Mouse (Mus musculus): ENCODE results near the gene Ttf2. TPM values are rescaled to one million over a fixed set of nuclear protein-coding genes. Genes with fewer than 3 reads are reported as not detected.

Ttf2 gene
- polyA plus RNA-seq, 1 experiment from 2014 or later, result 24.2 TPM

- H3K4me1 ChIP-seq (ENCODE audit: control insufficient read depth, insufficient read depth, low read length), result no peaks in the 10 kb centered on the region
- H3K27me3 ChIP-seq (ENCODE audit: control insufficient read depth, insufficient read depth, low read length), result no peaks in the 10 kb centered on the region
- H3K9me3 ChIP-seq (ENCODE audit: control insufficient read depth, low read length), result no peaks in the 10 kb centered on the region
- no peak overlapping the region for H3K9ac ChIP-seq (ENCODE audit: low read depth, low read length)
- H3K36me3 ChIP-seq (ENCODE audit: control insufficient read depth, insufficient read depth, low read length), result no peaks in the 10 kb centered on the region
- H3K27ac ChIP-seq (ENCODE audit: low read depth, low read length), result no peak overlapping the region
- no peak overlapping the region for H3K4me3 ChIP-seq (ENCODE audit: low read length)
- WGBS, result 96% methylated on average over 4 of the region's 4 CpGs
- ATAC-seq (ENCODE audit: low FRiP score, low TSS enrichment), result no peak
- H3K4me2 ChIP-seq (replicated peaks; ENCODE audit: low read depth, low read length), result no peak overlapping the region
These were observed 41.2 kb upstream of the Ttf2 start for GRCm38 (mm10) chr3:101010589-101011202.

- Histone ChIP-seq H3K27ac (ENCODE audit: low read depth, low read length) (no peak overlapping the region), H3K36me3 (ENCODE audit: control insufficient read depth, insufficient read depth, low read length) (no peaks in the 10 kb centered on the region), H3K4me3 (ENCODE audit: low read length) (no peak overlapping the region), H3K27me3 (ENCODE audit: control insufficient read depth, insufficient read depth, low read length) (no peaks in the 10 kb centered on the region), H3K4me1 (ENCODE audit: control insufficient read depth, insufficient read depth, low read length) (no peaks in the 10 kb centered on the region), H3K9ac (ENCODE audit: low read depth, low read length) (no peak overlapping the region), H3K4me2 (replicated peaks; ENCODE audit: low read depth, low read length) (no peak overlapping the region), H3K9me3 (ENCODE audit: control insufficient read depth, low read length) (no peaks in the 10 kb centered on the region)
- no peak for ATAC-seq (ENCODE audit: low FRiP score, low TSS enrichment)
- 56% methylated on average over 5 of the region's 5 CpGs for WGBS
These were observed 37.8 kb upstream of the Ttf2 start for GRCm38 (mm10) chr3:101007112-101007782.

- no peak overlapping the region for H3K4me3 ChIP-seq (ENCODE audit: low read length)
- H3K36me3 ChIP-seq (ENCODE audit: control insufficient read depth, insufficient read depth, low read length), result no peaks in the 10 kb centered on the region
- ATAC-seq (ENCODE audit: low FRiP score, low TSS enrichment), result no peak
- no peak overlapping the region for H3K4me2 ChIP-seq (replicated peaks; ENCODE audit: low read depth, low read length)
- H3K9me3 ChIP-seq (ENCODE audit: control insufficient read depth, low read length), result no peaks in the 10 kb centered on the region
- no peak overlapping the region for H3K9ac ChIP-seq (ENCODE audit: low read depth, low read length)
- no peaks in the 10 kb centered on the region for H3K4me1 ChIP-seq (ENCODE audit: control insufficient read depth, insufficient read depth, low read length)
- 79% methylated on average over 6 of the region's 6 CpGs for WGBS
- H3K27me3 ChIP-seq (ENCODE audit: control insufficient read depth, insufficient read depth, low read length), result no peaks in the 10 kb centered on the region
- H3K27ac ChIP-seq (ENCODE audit: low read depth, low read length), result no peak overlapping the region
These were observed 35.9 kb upstream of the Ttf2 start for GRCm38 (mm10) chr3:101005392-101005791.

- no peaks in the 10 kb centered on the region for H3K27me3 ChIP-seq (ENCODE audit: control insufficient read depth, insufficient read depth, low read length)
- H3K4me3 ChIP-seq (ENCODE audit: low read length), result no peak overlapping the region
- 0 out of 2 replicates have a peak, but pooled peaks cover 3% of the 10 kb centered on the region for H3K4me1 ChIP-seq (ENCODE audit: control insufficient read depth, insufficient read depth, low read length)
- no peak for ATAC-seq (ENCODE audit: low FRiP score, low TSS enrichment)
- H3K27ac ChIP-seq (ENCODE audit: low read depth, low read length), result no peak overlapping the region
- 85% methylated on average over 15 of the region's 15 CpGs for WGBS
- H3K4me2 ChIP-seq (replicated peaks; ENCODE audit: low read depth, low read length), result no peak overlapping the region
- no peaks in the 10 kb centered on the region for H3K36me3 ChIP-seq (ENCODE audit: control insufficient read depth, insufficient read depth, low read length)
- no peaks in the 10 kb centered on the region for H3K9me3 ChIP-seq (ENCODE audit: control insufficient read depth, low read length)
- no peak overlapping the region for H3K9ac ChIP-seq (ENCODE audit: low read depth, low read length)
These were observed 34.3 kb upstream of the Ttf2 start for GRCm38 (mm10) chr3:101003575-101004356.

GRCm38 (mm10) chr3:100999732-101000131, 30.3 kb upstream of the Ttf2 start:
- H3K27ac ChIP-seq (ENCODE audit: low read depth, low read length), result no peak overlapping the region
- no peaks in the 10 kb centered on the region for H3K36me3 ChIP-seq (ENCODE audit: control insufficient read depth, insufficient read depth, low read length)
- no peak for ATAC-seq (ENCODE audit: low FRiP score, low TSS enrichment)
- H3K27me3 ChIP-seq (ENCODE audit: control insufficient read depth, insufficient read depth, low read length), result no peaks in the 10 kb centered on the region
- H3K4me1 ChIP-seq (ENCODE audit: control insufficient read depth, insufficient read depth, low read length), result 0 out of 2 replicates have a peak, but pooled peaks cover 3% of the 10 kb centered on the region
- H3K4me3 ChIP-seq (ENCODE audit: low read length), result no peak overlapping the region
- no peaks in the 10 kb centered on the region for H3K9me3 ChIP-seq (ENCODE audit: control insufficient read depth, low read length)
- no peak overlapping the region for H3K9ac ChIP-seq (ENCODE audit: low read depth, low read length)
- no peak overlapping the region for H3K4me2 ChIP-seq (replicated peaks; ENCODE audit: low read depth, low read length)
- 28% methylated on average over 2 of the region's 2 CpGs for WGBS

GRCm38 (mm10) chr3:100998904-100999340, 29.5 kb upstream of the Ttf2 start:
- ATAC-seq (ENCODE audit: low FRiP score, low TSS enrichment), result no peak
- Histone ChIP-seq H3K4me1 (ENCODE audit: control insufficient read depth, insufficient read depth, low read length) (0 out of 2 replicates have a peak, but pooled peaks cover 3% of the 10 kb centered on the region), H3K9ac (ENCODE audit: low read depth, low read length) (no peak overlapping the region), H3K36me3 (ENCODE audit: control insufficient read depth, insufficient read depth, low read length) (no peaks in the 10 kb centered on the region), H3K4me3 (ENCODE audit: low read length) (no peak overlapping the region), H3K27me3 (ENCODE audit: control insufficient read depth, insufficient read depth, low read length) (no peaks in the 10 kb centered on the region), H3K4me2 (replicated peaks; ENCODE audit: low read depth, low read length) (no peak overlapping the region), H3K9me3 (ENCODE audit: control insufficient read depth, low read length) (no peaks in the 10 kb centered on the region), H3K27ac (ENCODE audit: low read depth, low read length) (no peak overlapping the region)
- 27% methylated on average over 6 of the region's 6 CpGs for whole genome bisulfite sequencing

GRCm38 (mm10) chr3:100997785-100998570, 28.5 kb upstream of the Ttf2 start:
- no peak overlapping the region for H3K4me3 ChIP-seq (ENCODE audit: low read length)
- no peaks in the 10 kb centered on the region for H3K9me3 ChIP-seq (ENCODE audit: control insufficient read depth, low read length)
- 68% methylated on average over 10 of the region's 10 CpGs for WGBS
- no peak overlapping the region for H3K27ac ChIP-seq (ENCODE audit: low read depth, low read length)
- ATAC-seq (ENCODE audit: low FRiP score, low TSS enrichment), result no peak
- no peak overlapping the region for H3K4me2 ChIP-seq (replicated peaks; ENCODE audit: low read depth, low read length)
- no peaks in the 10 kb centered on the region for H3K27me3 ChIP-seq (ENCODE audit: control insufficient read depth, insufficient read depth, low read length)
- H3K36me3 ChIP-seq (ENCODE audit: control insufficient read depth, insufficient read depth, low read length), result no peaks in the 10 kb centered on the region
- 0 out of 2 replicates have a peak, but pooled peaks cover 3% of the 10 kb centered on the region for H3K4me1 ChIP-seq (ENCODE audit: control insufficient read depth, insufficient read depth, low read length)
- H3K9ac ChIP-seq (ENCODE audit: low read depth, low read length), result no peak overlapping the region

- Histone ChIP-seq H3K9me3 (ENCODE audit: control insufficient read depth, low read length) (no peaks in the 10 kb centered on the region), H3K27ac (ENCODE audit: low read depth, low read length) (no peak overlapping the region), H3K27me3 (ENCODE audit: control insufficient read depth, insufficient read depth, low read length) (no peaks in the 10 kb centered on the region), H3K9ac (ENCODE audit: low read depth, low read length) (no peak overlapping the region), H3K36me3 (ENCODE audit: control insufficient read depth, insufficient read depth, low read length) (no peaks in the 10 kb centered on the region), H3K4me2 (replicated peaks; ENCODE audit: low read depth, low read length) (no peak overlapping the region), H3K4me3 (ENCODE audit: low read length) (no peak overlapping the region), H3K4me1 (ENCODE audit: control insufficient read depth, insufficient read depth, low read length) (0 out of 2 replicates have a peak, but pooled peaks cover 3% of the 10 kb centered on the region)
- no peak for ATAC-seq (ENCODE audit: low FRiP score, low TSS enrichment)
- WGBS, result 89% methylated on average over 4 of the region's 4 CpGs
These were observed 24.8 kb upstream of the Ttf2 start for GRCm38 (mm10) chr3:100994252-100994651.
